Mouse (Mus musculus): ENCODE data around the gene 4930558K02Rik. TPM values are rescaled to one million over a fixed set of nuclear protein-coding genes. Genes with fewer than 3 reads are reported as not detected.

The 4930558K02Rik gene
- polyA plus RNA-seq, 1 experiment, result not detected

DNA sequence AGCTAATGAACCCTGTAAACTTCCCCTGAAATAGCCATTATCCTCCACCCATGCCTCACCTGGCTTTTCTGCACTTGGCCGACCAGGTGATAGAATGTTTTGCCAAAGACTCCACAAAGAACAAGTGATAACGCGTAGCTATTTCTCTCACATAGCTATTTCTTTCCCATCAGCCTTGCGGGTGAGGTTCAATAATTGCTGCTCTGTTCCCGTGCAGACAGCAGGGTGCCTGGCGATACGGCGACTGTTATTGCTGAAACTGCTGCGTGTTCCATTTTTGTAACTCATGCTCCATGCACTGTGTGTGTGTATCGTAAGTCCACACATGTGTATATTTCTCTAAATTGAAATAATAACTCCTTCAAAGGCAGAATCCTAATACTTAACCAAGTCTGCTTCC, 47.6 kb downstream of the 4930558K02Rik start:
- Histone ChIP-seq H3K4me3 (no peak overlapping the region), H3K36me3 (ENCODE audit: control insufficient read depth, insufficient read depth) (no peaks in the 10 kb centered on the region), H3K27me3 (ENCODE audit: control insufficient read depth, insufficient read depth, insufficient read length) (peaks cover 5% of the 10 kb centered on the region), H3ac (ENCODE audit: control insufficient read depth, insufficient read length) (no peak overlapping the region), H3K4me2 (ENCODE audit: low read depth) (no peak overlapping the region), H3K79me2 (ENCODE audit: control insufficient read depth, insufficient read depth) (no peaks in the 10 kb centered on the region)
- TF ChIP-seq MYOD1 (IDR thresholded peaks at IDR 0.05; ENCODE audit: control insufficient read depth in 1 of 3, insufficient read length in 2 of 3, low read depth in 2 of 3) (no peak), MYOG (IDR thresholded peaks at IDR 0.05; ENCODE audit: control insufficient read depth in 1 of 3, insufficient read depth in 1 of 3, insufficient read length in 2 of 3, low read depth in 2 of 3) (no peak), REST (IDR thresholded peaks at IDR 0.05; ENCODE audit: insufficient read depth, insufficient read length) (no peak), SRF (IDR thresholded peaks at IDR 0.05; ENCODE audit: control insufficient read depth, insufficient read length, low read depth) (no peak), USF1 (IDR thresholded peaks at IDR 0.05; ENCODE audit: low read depth) (no peak), TCF3 (IDR thresholded peaks at IDR 0.05; ENCODE audit: insufficient read length, low read depth) (no peak), POLR2AphosphoS2 (IDR thresholded peaks at IDR 0.05; ENCODE audit: insufficient read length, low read depth) (no peak), TCF12 (IDR thresholded peaks at IDR 0.05; ENCODE audit: insufficient read depth, poor library complexity, severe bottlenecking) (no peak), POLR2A (IDR thresholded peaks at IDR 0.05; ENCODE audit: insufficient read length, low read depth) (no peak), E2F4 (IDR thresholded peaks at IDR 0.05; ENCODE audit: insufficient read depth) (no peak), MAX (IDR thresholded peaks at IDR 0.05; ENCODE audit: low read depth) (no peak), CEBPB (IDR thresholded peaks at IDR 0.05; ENCODE audit: insufficient read depth, poor library complexity, severe bottlenecking) (no peak)

DNA sequence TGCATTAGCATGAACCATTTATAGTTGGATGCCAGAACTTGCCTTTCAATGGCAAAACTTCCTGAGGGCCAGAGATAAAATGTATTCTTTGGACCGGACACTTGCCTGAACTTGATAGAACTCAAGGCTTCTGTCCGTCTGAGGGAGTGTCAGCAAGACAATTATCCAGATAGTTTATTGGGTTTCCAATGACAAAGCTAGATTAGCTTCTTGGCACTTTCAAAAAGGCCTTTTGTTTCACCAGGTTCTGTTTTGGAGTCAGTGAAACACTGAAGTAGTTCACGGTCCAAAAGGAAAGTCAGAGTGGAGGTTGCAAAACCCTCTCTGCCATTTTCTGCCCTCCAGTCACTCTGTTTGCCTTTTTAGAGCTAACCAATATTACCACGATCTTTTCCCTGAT, 48.1 kb downstream of the 4930558K02Rik start:
- H3ac ChIP-seq (ENCODE audit: control insufficient read depth, insufficient read length), result no peak overlapping the region
- peaks cover 5% of the 10 kb centered on the region for H3K27me3 ChIP-seq (ENCODE audit: control insufficient read depth, insufficient read depth, insufficient read length)
- no peak overlapping the region for H3K4me2 ChIP-seq (ENCODE audit: low read depth)
- no peak overlapping the region for H3K4me3 ChIP-seq
- no peaks in the 10 kb centered on the region for H3K79me2 ChIP-seq (ENCODE audit: control insufficient read depth, insufficient read depth)
- no peak for TF ChIP-seq TCF3 (IDR thresholded peaks at IDR 0.05; ENCODE audit: insufficient read length, low read depth)
- TF ChIP-seq POLR2AphosphoS2 (IDR thresholded peaks at IDR 0.05; ENCODE audit: insufficient read length, low read depth), result no peak
- TF ChIP-seq REST (IDR thresholded peaks at IDR 0.05; ENCODE audit: insufficient read depth, insufficient read length), result no peak
- TF ChIP-seq MYOD1 (IDR thresholded peaks at IDR 0.05; ENCODE audit: control insufficient read depth in 1 of 3, insufficient read length in 2 of 3, low read depth in 2 of 3), result no peak
- TF ChIP-seq POLR2A (IDR thresholded peaks at IDR 0.05; ENCODE audit: insufficient read length, low read depth), result no peak
- no peaks in the 10 kb centered on the region for H3K36me3 ChIP-seq (ENCODE audit: control insufficient read depth, insufficient read depth)

DNA sequence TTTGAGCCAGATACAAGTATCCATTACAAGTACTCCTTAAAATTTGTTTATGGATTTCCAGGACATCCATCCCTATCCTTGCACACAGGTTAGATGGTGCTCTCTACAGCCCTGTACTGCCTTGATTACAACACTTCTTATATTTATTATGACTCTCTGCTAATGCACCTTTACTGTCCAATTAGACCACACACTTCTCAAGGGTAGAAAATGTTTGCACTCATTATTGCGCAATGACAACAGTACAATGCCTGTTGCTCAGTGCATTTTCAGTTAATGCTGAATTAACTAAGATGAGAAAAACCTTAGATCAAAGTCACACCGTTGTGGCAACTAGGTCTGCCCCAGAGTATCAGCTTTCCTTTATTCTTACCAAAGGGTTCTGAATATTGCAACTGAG, 51.5 kb downstream of the 4930558K02Rik start:
- H3ac ChIP-seq (ENCODE audit: control insufficient read depth, insufficient read length), result no peak overlapping the region
- TF ChIP-seq USF1 (IDR thresholded peaks at IDR 0.05; ENCODE audit: low read depth) (no peak), MAX (IDR thresholded peaks at IDR 0.05; ENCODE audit: low read depth) (no peak)
- H3K4me3 ChIP-seq, result no peak overlapping the region
- H3K36me3 ChIP-seq (ENCODE audit: control insufficient read depth, insufficient read depth), result no peaks in the 10 kb centered on the region
- no peaks in the 10 kb centered on the region for H3K79me2 ChIP-seq (ENCODE audit: control insufficient read depth, insufficient read depth)
- no peak overlapping the region for H3K4me2 ChIP-seq (ENCODE audit: low read depth)
- H3K27me3 ChIP-seq (ENCODE audit: control insufficient read depth, insufficient read depth, insufficient read length), result peaks cover 12% of the 10 kb centered on the region

DNA sequence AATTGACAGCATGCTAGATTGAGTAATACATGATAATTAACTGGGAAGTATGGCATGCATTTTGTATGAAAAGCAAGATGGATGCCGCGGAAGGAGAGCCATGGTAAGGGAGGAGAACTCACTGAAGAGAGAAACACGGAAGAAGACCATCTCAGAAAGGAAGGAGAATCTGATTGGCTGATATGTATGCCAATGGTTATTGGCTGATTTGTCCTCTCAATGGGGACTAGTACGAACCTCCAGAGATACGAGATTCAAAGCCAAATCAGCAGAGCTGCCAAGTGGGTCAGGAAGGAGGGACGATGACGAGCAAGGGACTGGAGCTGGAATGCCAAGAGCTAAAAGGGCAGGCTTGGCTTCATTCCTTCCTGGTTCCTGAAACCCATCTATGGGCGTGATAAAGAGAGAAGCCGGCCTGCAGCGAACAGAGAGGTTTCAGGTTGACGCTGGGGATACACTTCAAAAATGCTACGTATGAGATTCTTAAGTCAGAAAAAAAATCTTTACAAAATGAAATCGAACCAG, 54.1 kb downstream of the 4930558K02Rik start:
- H3K27me3 ChIP-seq (ENCODE audit: control insufficient read depth, insufficient read depth, insufficient read length), result peaks cover 12% of the 10 kb centered on the region
- TF ChIP-seq SRF (IDR thresholded peaks at IDR 0.05; ENCODE audit: control insufficient read depth, insufficient read length, low read depth) (no peak), USF1 (IDR thresholded peaks at IDR 0.05; ENCODE audit: low read depth) (no peak), TCF3 (IDR thresholded peaks at IDR 0.05; ENCODE audit: insufficient read length, low read depth) (no peak), CEBPB (IDR thresholded peaks at IDR 0.05; ENCODE audit: insufficient read depth, poor library complexity, severe bottlenecking) (no peak), E2F4 (IDR thresholded peaks at IDR 0.05; ENCODE audit: insufficient read depth) (no peak), POLR2AphosphoS2 (IDR thresholded peaks at IDR 0.05; ENCODE audit: insufficient read length, low read depth) (no peak), POLR2A (IDR thresholded peaks at IDR 0.05; ENCODE audit: insufficient read length, low read depth) (no peak), TCF12 (IDR thresholded peaks at IDR 0.05; ENCODE audit: insufficient read depth, poor library complexity, severe bottlenecking) (no peak), REST (IDR thresholded peaks at IDR 0.05; ENCODE audit: insufficient read depth, insufficient read length) (no peak), MAX (IDR thresholded peaks at IDR 0.05; ENCODE audit: low read depth) (no peak), MYOD1 (IDR thresholded peaks at IDR 0.05; ENCODE audit: control insufficient read depth in 1 of 3, insufficient read length in 2 of 3, low read depth in 2 of 3) (no peak), MYOG (IDR thresholded peaks at IDR 0.05; ENCODE audit: control insufficient read depth in 1 of 3, insufficient read depth in 1 of 3, insufficient read length in 2 of 3, low read depth in 2 of 3) (no peak)
- H3K36me3 ChIP-seq (ENCODE audit: control insufficient read depth, insufficient read depth), result no peaks in the 10 kb centered on the region
- no peak overlapping the region for H3ac ChIP-seq (ENCODE audit: control insufficient read depth, insufficient read length)
- no peak overlapping the region for H3K4me2 ChIP-seq (ENCODE audit: low read depth)
- H3K4me3 ChIP-seq, result no peak overlapping the region
- no peaks in the 10 kb centered on the region for H3K79me2 ChIP-seq (ENCODE audit: control insufficient read depth, insufficient read depth)

DNA sequence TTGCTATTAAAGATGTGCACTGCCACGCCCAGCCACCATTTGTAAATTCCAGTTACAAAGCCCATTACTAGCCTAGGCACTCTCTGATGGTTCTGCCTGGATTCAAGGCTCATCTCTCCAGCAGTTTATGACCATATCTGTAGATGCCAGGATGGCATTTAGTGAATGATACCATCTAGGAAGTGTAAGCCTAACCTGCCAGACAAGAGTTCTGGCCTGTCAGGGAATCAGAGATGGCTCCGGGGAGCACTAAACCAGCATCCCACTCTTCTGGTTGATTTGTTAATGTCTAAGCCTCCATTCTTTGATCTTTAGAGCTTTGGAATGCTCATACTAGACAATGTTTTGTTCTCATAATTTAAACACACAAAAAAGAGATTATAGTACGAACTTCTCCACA, 55.1 kb downstream of the 4930558K02Rik start:
- H3ac ChIP-seq (ENCODE audit: control insufficient read depth, insufficient read length), result no peak overlapping the region
- TF ChIP-seq MYOG (IDR thresholded peaks at IDR 0.05; ENCODE audit: control insufficient read depth in 1 of 3, insufficient read depth in 1 of 3, insufficient read length in 2 of 3, low read depth in 2 of 3), result no peak
- no peak for TF ChIP-seq USF1 (IDR thresholded peaks at IDR 0.05; ENCODE audit: low read depth)
- no peak for TF ChIP-seq POLR2AphosphoS2 (IDR thresholded peaks at IDR 0.05; ENCODE audit: insufficient read length, low read depth)
- TF ChIP-seq TCF3 (IDR thresholded peaks at IDR 0.05; ENCODE audit: insufficient read length, low read depth), result no peak
- no peak for TF ChIP-seq E2F4 (IDR thresholded peaks at IDR 0.05; ENCODE audit: insufficient read depth)
- TF ChIP-seq SRF (IDR thresholded peaks at IDR 0.05; ENCODE audit: control insufficient read depth, insufficient read length, low read depth), result no peak
- no peak for TF ChIP-seq MAX (IDR thresholded peaks at IDR 0.05; ENCODE audit: low read depth)
- TF ChIP-seq POLR2A (IDR thresholded peaks at IDR 0.05; ENCODE audit: insufficient read length, low read depth), result no peak
- no peak for TF ChIP-seq TCF12 (IDR thresholded peaks at IDR 0.05; ENCODE audit: insufficient read depth, poor library complexity, severe bottlenecking)
- TF ChIP-seq MYOD1 (IDR thresholded peaks at IDR 0.05; ENCODE audit: control insufficient read depth in 1 of 3, insufficient read length in 2 of 3, low read depth in 2 of 3), result no peak
- TF ChIP-seq REST (IDR thresholded peaks at IDR 0.05; ENCODE audit: insufficient read depth, insufficient read length), result no peak
- no peak for TF ChIP-seq CEBPB (IDR thresholded peaks at IDR 0.05; ENCODE audit: insufficient read depth, poor library complexity, severe bottlenecking)
- H3K4me2 ChIP-seq (ENCODE audit: low read depth), result no peak overlapping the region
- H3K27me3 ChIP-seq (ENCODE audit: control insufficient read depth, insufficient read depth, insufficient read length), result peaks cover 12% of the 10 kb centered on the region
- H3K36me3 ChIP-seq (ENCODE audit: control insufficient read depth, insufficient read depth), result no peaks in the 10 kb centered on the region
- H3K79me2 ChIP-seq (ENCODE audit: control insufficient read depth, insufficient read depth), result no peaks in the 10 kb centered on the region
- H3K4me3 ChIP-seq, result no peak overlapping the region
